Mouse (Mus musculus) liver, embryonic 14.5 days (tissue): ENCODE data around the gene Atg7. TPM values are rescaled to one million over a fixed set of nuclear protein-coding genes. Genes with fewer than 3 reads are reported as not detected.

Experiments used
- ATAC-seq: fragments of 200-750 bp; cut with Nextera tagmentation; 2 replicates; pipeline ENCODE4 v1.8.0; 2017; ENCODE audit warnings: moderate number of reproducible peaks, mild to moderate bottlenecking, moderate library complexity; ENCODE audit not compliant: insufficient read depth
- DNase-seq, 3 experiments: peaks; one replicate each; pipeline ENCODE4 v3.0.0-alpha.2; 2012 to 2013; ENCODE audit warnings: low read depth in 3 of 3, low spot score in 3 of 3
- H3K27ac ChIP-seq: fragments of 300-500 bp; sonication (generic); 2 replicates; pipeline ENCODE4 v1.5.1; 2014; ENCODE audit warnings: moderate library complexity, mild to moderate bottlenecking, control low read depth, inconsistent platforms
- H3K27me3 ChIP-seq: fragments of 300-500 bp; sonication (generic); 2 replicates; pipeline ENCODE4 v1.6.1; 2014; ENCODE audit warnings: mild to moderate bottlenecking, low read length, moderate library complexity; ENCODE audit not compliant: control insufficient read depth, insufficient read depth
- H3K36me3 ChIP-seq: fragments of 300-500 bp; sonication (generic); replicated peaks from 2 replicates; pipeline ENCODE4 v1.6.1; 2014; ENCODE audit warnings: low read depth; ENCODE audit not compliant: control insufficient read depth, insufficient read depth
- H3K4me1 ChIP-seq, 2 experiments: fragments of 200-500 bp in 1 of 2; fragments of 300-500 bp in 1 of 2; sonication (generic) in 1 of 2; replicated peaks; 2 replicates each; pipeline ENCODE4 v1.6.1; 2012 to 2014; ENCODE audit warnings: antibody characterized with exemption in 1 of 2, inconsistent platforms in 1 of 2, low read length in 1 of 2; ENCODE audit not compliant: control insufficient read depth in 2 of 2, insufficient read depth in 2 of 2
- H3K4me2 ChIP-seq: fragments of 300-500 bp; sonication (generic); 2 replicates; pipeline ENCODE4 v1.6.1; 2014; ENCODE audit warnings: low read depth, mild to moderate bottlenecking, control low read depth, moderate library complexity
- H3K4me3 ChIP-seq, 2 experiments: fragments of 200-500 bp in 1 of 2; fragments of 300-500 bp in 1 of 2; sonication (generic) in 1 of 2; 2 replicates each; pipeline ENCODE4 v1.5.1; 2012 to 2014; ENCODE audit warnings: low read depth in 2 of 2, low read length in 2 of 2, mild to moderate bottlenecking in 2 of 2, control low read depth in 1 of 2, inconsistent platforms in 1 of 2, moderate library complexity in 1 of 2; ENCODE audit not compliant: insufficient read depth in 1 of 2
- H3K9ac ChIP-seq: fragments of 300-500 bp; sonication (generic); replicated peaks from 2 replicates; pipeline ENCODE4 v1.6.1; 2014; ENCODE audit warnings: mild to moderate bottlenecking, control low read depth, moderate library complexity
- H3K9me3 ChIP-seq: fragments of 300-500 bp; sonication (generic); 2 replicates; pipeline ENCODE4 v1.6.1; 2016; ENCODE audit warnings: low read length, mixed read lengths; ENCODE audit not compliant: control insufficient read depth
- CTCF ChIP-seq: IDR thresholded peaks from 2 replicates; pipeline ENCODE4 v1.5.1; 2016; ENCODE audit warnings: antibody characterized with exemption, low read depth, control low read depth
- EP300 ChIP-seq: IDR thresholded peaks from 2 replicates; pipeline ENCODE4 v1.6.1; 2016; ENCODE audit warnings: antibody characterized with exemption, low read depth
- WGBS: fragments of 180-500 bp; shearing (Covaris S2); extraction: QIAGEN DNeasy Blood & Tissue Kit; methylation state at CpG from one replicate; pipeline ENCODE4 v1.1.7; 2014; ENCODE audit not compliant: insufficient replicate concordance; 5-methylcytosine and 5-hydroxymethylcytosine counted together
- polyA plus RNA-seq, 2 experiments: library from polyadenylated mRNA; depleted of rRNA in 1 of 2; stranded (reverse) in 1 of 2; unstranded in 1 of 2; fragments of >200 nt; fragmentation: Nextera tagmentation in 1 of 2; extraction: Ambion mirVana in 1 of 2; gene quantifications; 2 replicates each; pipeline versions ENCODE4 v1.2.1 to v1.2.3; 2012 to 2014

Atg7 gene
- polyA plus RNA-seq, 2 experiments, result 4.8 to 11.8 TPM

DNA sequence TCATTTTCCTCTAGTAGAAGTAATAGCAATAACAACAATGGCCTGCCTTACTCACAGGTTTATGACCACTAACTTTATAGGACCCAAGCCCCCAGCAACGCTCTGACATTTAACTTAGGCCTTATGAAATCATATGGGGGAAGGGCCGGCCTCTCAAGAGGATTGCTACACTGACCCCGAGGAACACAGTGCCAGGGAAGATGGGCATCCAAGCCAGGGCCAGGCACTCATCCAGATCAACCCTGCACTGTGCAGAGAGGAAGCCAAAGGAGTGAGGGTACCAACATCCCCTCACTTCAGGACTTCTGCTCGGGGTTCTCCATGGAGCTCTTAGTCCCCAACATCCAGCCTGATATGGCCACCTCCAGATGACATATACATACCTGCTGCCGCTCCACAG is 220.6 kb downstream of the Atg7 start:
- H3K27me3 ChIP-seq, result no peaks in the 10 kb centered on the region
- no peak overlapping the region for H3K4me3 ChIP-seq
- H3K4me2 ChIP-seq, result no peak overlapping the region
- DNase-seq, result no peak
- H3K36me3 ChIP-seq, result peaks cover 4% of the 10 kb centered on the region; the same call in 1 of the 2 replicates
- H3K9me3 ChIP-seq, result no peaks in the 10 kb centered on the region
- 77% methylated on average over 5 of the region's 5 CpGs for WGBS
- no peaks in the 10 kb centered on the region for H3K4me1 ChIP-seq
- no peak overlapping the region for H3K9ac ChIP-seq
- H3K27ac ChIP-seq, result no peak overlapping the region
- no peak for TF ChIP-seq CTCF
- no peak for TF ChIP-seq EP300
- no peak for ATAC-seq

DNA sequence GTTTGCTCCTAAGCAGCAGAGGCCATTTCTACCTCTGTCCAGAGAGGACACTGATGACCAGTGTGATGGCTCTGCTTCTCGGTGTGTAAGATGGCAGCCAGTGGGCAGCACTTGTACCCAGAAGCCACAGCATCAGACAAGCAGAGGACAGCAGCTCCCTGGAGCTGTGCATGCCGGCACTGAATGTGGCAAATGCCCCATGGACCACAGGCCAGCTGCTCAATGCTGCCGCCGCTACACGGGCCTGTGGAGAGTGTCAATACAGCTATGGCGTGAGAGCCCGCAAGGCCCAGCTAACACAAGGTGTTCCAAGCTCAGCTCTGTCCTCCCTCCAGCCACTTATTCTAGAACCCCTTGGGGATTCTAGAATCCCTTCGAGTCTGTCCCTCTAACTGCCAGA is 221.5 kb downstream of the Atg7 start:
- TF ChIP-seq CTCF (no peak), EP300 (no peak)
- H3K4me1 ChIP-seq, result no peaks in the 10 kb centered on the region
- H3K4me2 ChIP-seq, result no peak overlapping the region
- ATAC-seq (no peak), DNase-seq (no peak)
- H3K9me3 ChIP-seq, result no peaks in the 10 kb centered on the region
- peaks cover 4% of the 10 kb centered on the region; the same call in 1 of the 2 replicates for H3K36me3 ChIP-seq
- no peaks in the 10 kb centered on the region for H3K27me3 ChIP-seq
- H3K9ac ChIP-seq, result no peak overlapping the region
- 76% methylated on average over 8 of the region's 8 CpGs for WGBS
- H3K27ac ChIP-seq, result no peak overlapping the region
- no peak overlapping the region for H3K4me3 ChIP-seq

DNA sequence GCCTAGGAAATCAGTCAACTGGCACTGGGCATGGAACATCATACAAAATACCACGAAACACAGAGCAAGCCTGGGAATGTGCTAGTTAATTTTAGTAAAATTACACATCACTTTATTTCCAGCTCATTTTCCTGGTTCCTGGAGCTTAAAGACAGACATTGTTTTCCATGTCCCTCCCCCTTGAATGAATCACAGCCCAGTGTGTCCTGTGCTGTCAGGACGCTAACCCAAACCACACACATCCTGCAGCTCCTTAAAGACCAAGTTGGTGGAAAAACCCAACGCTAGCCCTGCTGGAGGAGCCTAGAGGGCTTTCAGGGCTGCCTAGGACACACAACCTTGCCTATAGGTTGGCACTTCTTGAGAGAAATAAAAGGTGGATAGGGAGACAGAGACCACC is 223.2 kb downstream of the Atg7 start:
- Histone ChIP-seq H3K36me3 (peaks cover 3% of the 10 kb centered on the region; the same call in 1 of the 2 replicates), H3K4me2 (no peak overlapping the region), H3K9ac (no peak overlapping the region), H3K27me3 (no peaks in the 10 kb centered on the region), H3K4me3 (no peak overlapping the region), H3K4me1 (no peaks in the 10 kb centered on the region), H3K9me3 (no peaks in the 10 kb centered on the region), H3K27ac (no peak overlapping the region)
- no peak for TF ChIP-seq EP300
- TF ChIP-seq CTCF, result no peak
- no peak for DNase-seq
- ATAC-seq, result no peak
- WGBS, result 56% methylated on average over 3 of the region's 3 CpGs

DNA sequence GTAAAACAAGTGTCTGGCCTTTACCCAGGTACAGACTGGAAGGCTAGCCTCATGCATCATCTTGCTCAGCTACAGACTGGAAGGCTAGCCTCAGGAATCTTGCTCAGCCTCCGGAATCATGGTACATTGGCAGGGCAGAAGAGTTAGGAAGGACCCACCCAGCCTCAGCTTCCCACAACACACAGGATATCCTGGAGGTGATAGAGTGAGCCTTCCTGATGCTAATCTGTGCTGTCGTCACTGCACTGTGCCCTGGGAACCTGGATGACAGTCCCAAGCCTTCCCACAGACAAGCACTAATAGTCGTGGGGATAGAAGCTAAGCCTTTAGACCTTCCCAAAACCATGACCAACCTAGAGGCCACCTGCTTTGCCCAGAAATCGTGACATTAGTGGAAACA is 223.7 kb downstream of the Atg7 start:
- DNase-seq (no peak), ATAC-seq (no peak)
- H3K27me3 ChIP-seq, result no peaks in the 10 kb centered on the region
- H3K9me3 ChIP-seq, result no peaks in the 10 kb centered on the region
- no peak for TF ChIP-seq CTCF
- no peak for TF ChIP-seq EP300
- no peak overlapping the region for H3K27ac ChIP-seq
- H3K4me2 ChIP-seq, result no peak overlapping the region
- no peak overlapping the region for H3K9ac ChIP-seq
- no peaks in the 10 kb centered on the region for H3K4me1 ChIP-seq
- 42% methylated on average over 4 of the region's 4 CpGs for WGBS
- H3K4me3 ChIP-seq, result no peak overlapping the region
- peaks cover 2% of the 10 kb centered on the region; the same call in 1 of the 2 replicates for H3K36me3 ChIP-seq

DNA sequence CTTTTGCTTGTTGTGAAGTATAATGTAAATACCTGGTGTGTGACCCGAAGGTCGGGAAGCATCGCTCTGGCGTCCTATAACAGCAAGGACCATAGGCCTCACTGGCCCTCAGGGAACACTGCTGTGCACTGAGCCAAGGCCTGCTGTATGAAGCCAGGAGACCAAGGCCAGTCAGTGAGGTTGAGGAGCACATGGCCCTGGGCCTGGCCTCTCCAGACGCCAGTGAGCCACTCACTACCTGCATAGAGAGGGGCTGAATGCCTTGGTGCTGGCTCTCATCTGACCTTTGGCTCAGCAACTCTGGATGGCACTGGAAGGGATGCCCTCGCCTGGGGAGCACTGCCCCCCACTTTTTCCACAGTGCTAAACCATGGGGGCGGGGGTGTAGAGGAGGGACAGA is 225.8 kb downstream of the Atg7 start:
- no peaks in the 10 kb centered on the region for H3K9me3 ChIP-seq
- H3K36me3 ChIP-seq, result no peaks in the 10 kb centered on the region
- no peak for DNase-seq
- no peak for ATAC-seq
- no peak overlapping the region for H3K4me2 ChIP-seq
- TF ChIP-seq CTCF (no peak), EP300 (no peak)
- WGBS, result 73% methylated on average over 7 of the region's 7 CpGs
- H3K27ac ChIP-seq, result no peak overlapping the region
- H3K27me3 ChIP-seq, result no peaks in the 10 kb centered on the region
- peaks cover 2 to 7% of the 10 kb centered on the region in 2 experiments for H3K4me1 ChIP-seq
- no peak overlapping the region for H3K4me3 ChIP-seq
- no peak overlapping the region for H3K9ac ChIP-seq
